Mouse (Mus musculus) heart, embryonic 10.5 days (tissue): ENCODE results near the gene Bcl10. TPM values are rescaled to one million over a fixed set of nuclear protein-coding genes. Genes with fewer than 3 reads are reported as not detected.

Experiments used
- DNase-seq: peaks from one replicate; pipeline ENCODE4 v3.0.0-alpha.2; 2017; ENCODE audit warnings: low spot score
- H3K27ac ChIP-seq: fragments of 300-500 bp; sonication (generic); 2 replicates; pipeline ENCODE4 v1.5.1; 2016; ENCODE audit warnings: mild to moderate bottlenecking
- H3K27me3 ChIP-seq: fragments of 300-500 bp; sonication (generic); 2 replicates; pipeline ENCODE4 v1.6.1; 2016; ENCODE audit warnings: mild to moderate bottlenecking; ENCODE audit not compliant: poor library complexity, insufficient read depth, severe bottlenecking
- H3K36me3 ChIP-seq: fragments of 300-500 bp; sonication (generic); 2 replicates; pipeline ENCODE4 v1.6.1; 2016; ENCODE audit warnings: mild to moderate bottlenecking, moderate library complexity
- H3K4me1 ChIP-seq: fragments of 300-500 bp; sonication (generic); 2 replicates; pipeline ENCODE4 v1.6.1; 2016; ENCODE audit warnings: mild to moderate bottlenecking
- H3K4me3 ChIP-seq: fragments of 300-500 bp; sonication (generic); 2 replicates; pipeline ENCODE4 v1.5.1; 2016; ENCODE audit warnings: mild to moderate bottlenecking, moderate library complexity
- H3K9me3 ChIP-seq: fragments of 300-500 bp; sonication (generic); 2 replicates; pipeline ENCODE4 v1.6.1; 2016; ENCODE audit warnings: mild to moderate bottlenecking, moderate library complexity
- WGBS: fragments of 180-500 bp; shearing (Covaris S2); methylation state at CpG from one replicate; pipeline ENCODE4 v1.1.7; 2016; 5-methylcytosine and 5-hydroxymethylcytosine counted together
- polyA plus RNA-seq: library from polyadenylated mRNA; unstranded; fragments of >200 nt; fragmentation: Nextera tagmentation; extraction: Ambion mirVana; gene quantifications from 2 replicates; pipeline ENCODE4 v1.2.1, GENCODE M21; 2016

Bcl10 gene
- polyA plus RNA-seq, 1 experiment from 2014 or later, result 39.1 TPM

GRCm38 (mm10) chr3:145945904-145946303 is 23.3 kb downstream of the Bcl10 start:
- no peak overlapping the region for H3K4me3 ChIP-seq
- no peak for DNase-seq
- peaks cover 36% of the 10 kb centered on the region for H3K4me1 ChIP-seq
- H3K36me3 ChIP-seq, result peaks cover 31% of the 10 kb centered on the region
- no peaks in the 10 kb centered on the region for H3K9me3 ChIP-seq
- no peaks in the 10 kb centered on the region for H3K27me3 ChIP-seq
- peak overlapping the region; percentile 77; the same call in 1 of the 2 replicates for H3K27ac ChIP-seq
- 73% methylated on average over 3 of the region's 3 CpGs for WGBS

GRCm38 (mm10) chr3:145946654-145947053 is 24.1 kb downstream of the Bcl10 start:
- 15% methylated on average over 2 of the region's 2 CpGs for WGBS
- Histone ChIP-seq H3K9me3 (no peaks in the 10 kb centered on the region), H3K4me3 (no peak overlapping the region), H3K27me3 (no peaks in the 10 kb centered on the region), H3K4me1 (peaks cover 40% of the 10 kb centered on the region), H3K27ac (peak overlapping the region; percentile 77), H3K36me3 (peaks cover 24% of the 10 kb centered on the region)
- no peak for DNase-seq

GRCm38 (mm10) chr3:145947539-145948204 is 25.1 kb downstream of the Bcl10 start:
- Histone ChIP-seq H3K4me1 (peaks cover 44% of the 10 kb centered on the region), H3K9me3 (no peaks in the 10 kb centered on the region), H3K27ac (peak overlapping the region; percentile 77; the same call in 1 of the 2 replicates), H3K36me3 (peaks cover 24% of the 10 kb centered on the region), H3K27me3 (no peaks in the 10 kb centered on the region), H3K4me3 (no peak overlapping the region)
- DNase-seq, result no peak
- 43% methylated on average over 6 of the region's 6 CpGs for WGBS

GRCm38 (mm10) chr3:145950034-145950814 is 27.6 kb downstream of the Bcl10 start:
- Histone ChIP-seq H3K36me3 (peaks cover 4% of the 10 kb centered on the region), H3K4me1 (peaks cover 49% of the 10 kb centered on the region), H3K4me3 (peak overlapping the region; percentile 42), H3K27me3 (no peaks in the 10 kb centered on the region), H3K27ac (peak overlapping the region; percentile 37), H3K9me3 (no peaks in the 10 kb centered on the region)
- 3% methylated on average over 15 of the region's 15 CpGs for WGBS
- DNase-seq, result peak; percentile 83

- Histone ChIP-seq H3K27me3 (no peaks in the 10 kb centered on the region), H3K4me1 (peaks cover 47% of the 10 kb centered on the region), H3K36me3 (peaks cover under 1% of the 10 kb centered on the region; the same call in 1 of the 2 replicates), H3K9me3 (no peaks in the 10 kb centered on the region), H3K27ac (0 out of 2 replicates have a peak overlapping the region, but pooled peaks have one; percentile 67), H3K4me3 (peak overlapping the region; percentile 42; the same call in 1 of the 2 replicates)
- 27% methylated on average over 5 of the region's 5 CpGs for WGBS
- DNase-seq, result no peak
These were observed 28.2 kb downstream of the Bcl10 start for GRCm38 (mm10) chr3:145950815-145951130.

- Histone ChIP-seq H3K27me3 (no peaks in the 10 kb centered on the region), H3K4me3 (no peak overlapping the region), H3K27ac (peak overlapping the region; percentile 67; the same call in 1 of the 2 replicates), H3K4me1 (peaks cover 39% of the 10 kb centered on the region), H3K9me3 (no peaks in the 10 kb centered on the region), H3K36me3 (no peaks in the 10 kb centered on the region)
- WGBS, result 46% methylated on average over 17 of the region's 17 CpGs
- no peak for DNase-seq
These were observed 28.9 kb downstream of the Bcl10 start for GRCm38 (mm10) chr3:145951287-145952165.

- Histone ChIP-seq H3K4me3 (no peak overlapping the region), H3K27ac (peak overlapping the region; percentile 72; the same call in 1 of the 2 replicates), H3K9me3 (no peaks in the 10 kb centered on the region), H3K27me3 (no peaks in the 10 kb centered on the region), H3K36me3 (no peaks in the 10 kb centered on the region), H3K4me1 (peaks cover 28% of the 10 kb centered on the region)
- WGBS, result 16% methylated on average over 7 of the region's 7 CpGs
- no peak for DNase-seq
These were observed 30.3 kb downstream of the Bcl10 start for GRCm38 (mm10) chr3:145952945-145953344.

- Histone ChIP-seq H3K4me3 (no peak overlapping the region), H3K27me3 (no peaks in the 10 kb centered on the region), H3K27ac (no peak overlapping the region), H3K9me3 (no peaks in the 10 kb centered on the region), H3K4me1 (peaks cover 28% of the 10 kb centered on the region), H3K36me3 (no peaks in the 10 kb centered on the region)
- WGBS, result 67% methylated on average over 2 of the region's 2 CpGs
- no peak for DNase-seq
These were observed 30.8 kb downstream of the Bcl10 start for GRCm38 (mm10) chr3:145953411-145953810.

GRCm38 (mm10) chr3:145959824-145960223 is 37.2 kb downstream of the Bcl10 start:
- no peak overlapping the region for H3K27ac ChIP-seq
- 58% methylated on average over 1 of the region's 1 CpGs for WGBS

GRCm38 (mm10) chr3:145962411-145962810 is 39.8 kb downstream of the Bcl10 start:
- Histone ChIP-seq H3K36me3 (no peaks in the 10 kb centered on the region), H3K4me3 (no peak overlapping the region), H3K27me3 (peaks cover 6% of the 10 kb centered on the region; the same call in 1 of the 2 replicates), H3K9me3 (no peaks in the 10 kb centered on the region), H3K27ac (peak overlapping the region; percentile 91), H3K4me1 (peaks cover 34% of the 10 kb centered on the region)
- DNase-seq, result no peak
- WGBS, result 33% methylated on average over 9 of the region's 9 CpGs

More at GRCm38 (mm10) chr3:145959824-145960223, 37.2 kb downstream of the Bcl10 start:
- no peaks in the 10 kb centered on the region for H3K9me3 ChIP-seq
- H3K36me3 ChIP-seq, result no peaks in the 10 kb centered on the region
- H3K27me3 ChIP-seq, result peaks cover 6% of the 10 kb centered on the region; the same call in 1 of the 2 replicates
- DNase-seq, result no peak
- no peak overlapping the region for H3K4me3 ChIP-seq
- peaks cover 26% of the 10 kb centered on the region for H3K4me1 ChIP-seq

GRCm38 (mm10) chr3:145963101-145964017 is 40.8 kb downstream of the Bcl10 start:
- Histone ChIP-seq H3K27ac (peak overlapping the region; percentile 91), H3K9me3 (no peaks in the 10 kb centered on the region), H3K4me3 (peak overlapping the region; percentile 43), H3K36me3 (no peaks in the 10 kb centered on the region), H3K4me1 (peaks cover 34% of the 10 kb centered on the region), H3K27me3 (peaks cover 6% of the 10 kb centered on the region; the same call in 1 of the 2 replicates)
- 11% methylated on average over 31 of the region's 31 CpGs for WGBS
- no peak for DNase-seq

GRCm38 (mm10) chr3:145964018-145964387 is 41.4 kb downstream of the Bcl10 start:
- H3K9me3 ChIP-seq, result no peaks in the 10 kb centered on the region
- peak overlapping the region; percentile 43; the same call in 1 of the 2 replicates for H3K4me3 ChIP-seq
- WGBS, result 8% methylated on average over 10 of the region's 10 CpGs
- no peaks in the 10 kb centered on the region for H3K36me3 ChIP-seq
- peaks cover 36% of the 10 kb centered on the region for H3K4me1 ChIP-seq
- peaks cover 6% of the 10 kb centered on the region; the same call in 1 of the 2 replicates for H3K27me3 ChIP-seq
- no peak for DNase-seq
- H3K27ac ChIP-seq, result peak overlapping the region; percentile 91
